Mouse (Mus musculus): ENCODE data around the gene Mcl1.
"Not testable (repeated sequence)": the region's sequence is repeated elsewhere in the genome, so short reads cannot be mapped to it uniquely, and the experiment has no call there.

Gene Mcl1

DNA sequence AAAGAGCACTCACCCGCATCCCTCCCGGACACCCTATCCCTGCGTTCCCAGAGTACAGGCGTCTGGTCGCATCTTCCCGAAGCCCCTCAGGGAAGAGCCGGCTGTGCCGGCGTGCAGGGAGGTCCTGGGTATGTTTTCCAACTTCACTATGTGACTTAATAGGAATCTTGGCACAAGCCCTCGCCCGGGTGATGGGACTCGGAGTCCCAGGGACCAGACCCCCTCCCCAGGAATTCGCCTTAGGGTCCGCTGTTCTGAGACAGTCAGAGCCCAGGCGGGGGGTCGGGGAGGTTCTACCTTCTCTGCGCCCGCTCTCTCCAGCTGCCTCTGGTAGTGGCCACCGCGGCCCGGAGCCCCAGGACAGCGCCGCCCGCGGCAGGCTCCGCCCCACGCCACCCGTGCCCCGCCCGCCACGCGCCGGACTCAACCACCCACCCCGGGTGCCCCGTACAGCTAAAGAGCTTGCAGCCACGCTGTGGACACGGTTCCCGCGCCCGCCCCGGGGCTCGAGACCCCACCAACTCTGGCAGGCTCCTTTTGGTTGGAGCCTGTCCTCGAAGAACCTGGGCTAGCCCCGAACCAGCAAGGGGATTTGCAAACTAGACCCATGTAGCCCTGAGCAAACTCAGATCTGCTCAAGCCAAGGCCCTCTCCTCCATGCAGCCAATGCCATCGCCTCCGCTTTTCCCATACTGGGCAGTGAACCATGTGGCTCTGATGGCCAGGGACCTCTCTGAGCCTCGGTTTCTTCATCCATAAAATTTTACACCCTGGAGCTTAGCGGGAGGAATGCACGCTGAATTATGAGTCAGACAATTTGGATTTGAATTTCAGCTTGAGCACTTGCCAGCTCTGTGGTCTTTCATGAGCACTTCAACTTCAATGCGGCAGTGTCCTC lies 29.2 kb downstream of the Mcl1 start, which contains the start of gene Adamtsl4:
TSS of gene Adamtsl4 (minus strand) at position 394 of the 898 bp plus-strand sequence.
- DNase-seq = peak; percentile 40

DNA sequence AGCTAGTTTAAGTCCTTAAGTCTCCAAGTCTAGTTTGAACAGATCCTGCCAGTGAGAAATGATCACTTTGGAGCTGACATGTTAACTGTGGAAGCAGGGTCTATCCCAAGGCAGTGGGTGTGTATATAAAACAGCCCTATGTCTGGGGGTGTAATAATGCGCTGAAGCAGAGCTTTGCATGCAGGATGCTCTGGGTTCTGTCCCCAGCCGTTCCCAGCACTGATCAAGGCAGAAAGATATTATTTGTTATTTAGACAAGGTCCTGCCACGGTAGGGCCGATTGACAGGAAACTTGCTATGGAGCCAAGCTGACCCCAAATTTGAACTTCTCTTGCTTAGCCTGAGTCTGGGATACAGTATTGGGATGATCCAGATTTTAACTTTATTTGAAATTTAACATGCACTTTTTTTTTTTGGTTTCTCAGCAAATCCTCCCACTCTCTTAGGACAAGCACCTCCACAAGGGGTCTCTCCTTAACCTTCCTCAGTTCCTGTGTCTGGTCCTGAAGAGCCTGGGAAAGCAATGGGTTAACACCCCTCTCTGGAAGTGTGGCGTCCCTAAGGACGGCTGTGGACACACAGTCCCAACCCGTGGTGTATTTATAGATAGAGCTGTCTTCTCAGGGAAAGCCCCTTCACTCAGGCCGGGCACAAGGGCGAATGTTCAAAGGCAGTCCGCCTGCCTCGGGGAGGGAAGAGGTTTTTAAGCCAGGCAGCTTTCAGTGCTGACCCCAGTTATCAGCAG lies 30.8 kb downstream of the Mcl1 start:
- DNase-seq = no peak

DNA sequence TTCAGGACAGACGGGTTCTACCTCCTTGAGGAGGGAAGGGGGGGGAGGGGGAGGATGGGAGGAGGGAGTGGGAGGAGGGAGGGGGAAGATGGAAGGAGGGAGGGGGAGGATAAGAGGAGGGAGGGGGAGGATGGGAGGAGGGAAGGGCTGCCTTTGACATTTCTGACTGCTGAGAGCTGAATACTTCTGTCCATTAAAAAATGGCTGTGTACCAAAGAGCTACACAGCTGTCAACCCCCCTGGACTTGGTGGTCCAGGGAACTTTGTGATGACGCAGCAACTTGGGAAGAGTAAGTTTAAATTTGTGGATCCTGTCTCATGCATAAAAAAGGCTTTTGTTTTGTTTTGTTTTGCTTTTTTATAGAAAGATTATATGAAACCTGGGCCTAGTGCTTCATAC lies 31.4 kb downstream of the Mcl1 start:
- DNase-seq = no peak

DNA sequence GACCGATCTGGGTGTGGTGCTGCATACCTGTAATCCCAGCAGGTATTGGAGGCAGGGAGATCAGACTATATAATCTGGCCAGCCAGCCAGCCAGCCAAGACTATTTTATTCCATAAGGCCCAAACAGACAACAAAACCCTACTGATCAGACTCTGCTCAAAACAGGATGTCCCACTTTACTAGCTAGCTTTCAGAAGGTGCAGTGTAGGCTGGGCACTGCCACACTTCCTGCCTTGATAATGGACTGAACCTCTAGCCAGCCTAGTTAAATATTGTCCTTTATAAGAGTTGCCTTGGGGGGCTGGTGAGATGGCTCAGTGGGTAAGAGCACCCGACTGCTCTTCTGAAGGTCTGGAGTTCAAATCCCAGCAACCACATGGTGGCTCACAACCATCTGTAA lies 32.0 kb downstream of the Mcl1 start:
- DNase-seq = not testable (repeated sequence)

DNA sequence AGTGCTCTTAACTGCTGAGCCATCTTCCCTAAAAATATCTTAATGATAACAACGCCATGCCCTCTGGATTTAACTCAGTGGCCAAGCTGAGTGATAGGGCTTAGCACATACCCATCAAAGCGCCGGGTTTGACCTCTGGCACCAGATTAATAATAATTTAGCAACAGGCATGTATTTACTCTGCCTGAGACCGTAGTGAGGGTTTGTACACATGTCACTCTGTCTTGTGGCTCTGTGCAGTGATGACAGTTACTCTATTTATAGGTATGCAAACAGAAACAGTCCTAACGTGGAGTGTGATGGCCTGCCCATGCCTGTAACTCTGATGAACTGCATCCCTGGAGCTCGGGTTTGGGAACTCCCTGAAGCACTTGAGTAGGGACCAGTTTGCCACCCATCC lies 34.1 kb downstream of the Mcl1 start:
- DNase-seq = no peak

DNA sequence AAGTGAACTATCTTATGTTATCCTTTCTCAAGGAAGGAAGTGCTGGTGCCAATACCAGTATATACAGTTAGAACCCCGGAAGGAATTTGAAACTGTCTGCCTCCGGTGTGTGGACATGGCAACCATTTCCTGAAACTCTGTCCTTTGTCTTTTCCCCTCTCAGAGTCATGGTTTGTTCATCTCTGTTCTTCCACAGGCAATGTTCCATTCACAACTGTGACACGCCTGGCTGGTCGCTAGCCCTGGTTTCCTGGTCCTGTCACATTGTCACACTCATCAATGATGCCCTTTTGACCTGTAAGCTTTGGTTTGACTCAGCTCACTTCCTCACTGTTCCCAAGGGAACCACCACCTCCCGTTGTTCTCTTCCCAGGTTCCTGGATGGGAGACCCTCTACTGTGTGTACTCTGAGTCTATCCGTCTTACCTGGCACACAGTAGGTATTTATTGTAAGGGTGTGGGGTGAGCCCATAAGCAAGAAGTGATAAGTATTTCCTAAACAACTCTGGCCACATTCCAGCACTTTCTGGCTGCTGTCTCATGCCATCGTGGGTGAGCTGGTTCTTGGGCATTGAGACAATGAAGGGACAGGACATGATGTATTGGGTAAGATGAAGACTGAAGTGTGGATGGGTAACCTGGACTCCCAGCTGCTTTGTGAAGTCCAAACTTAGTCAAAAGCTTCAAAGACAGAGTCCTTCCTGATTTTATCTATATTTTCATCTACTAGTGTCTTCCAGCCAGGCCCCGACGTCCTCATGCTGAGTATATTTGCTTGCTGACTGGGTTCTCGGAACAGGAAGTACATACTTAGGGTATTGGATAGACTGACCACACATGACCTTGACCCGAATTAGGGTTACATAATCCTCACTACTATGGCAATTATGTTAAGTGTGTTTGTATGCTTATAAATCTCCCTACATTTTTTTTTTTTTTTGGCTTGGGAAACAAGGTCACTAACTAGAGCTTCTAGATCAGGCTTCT lies 35.5 kb downstream of the Mcl1 start:
- no peak for DNase-seq

DNA sequence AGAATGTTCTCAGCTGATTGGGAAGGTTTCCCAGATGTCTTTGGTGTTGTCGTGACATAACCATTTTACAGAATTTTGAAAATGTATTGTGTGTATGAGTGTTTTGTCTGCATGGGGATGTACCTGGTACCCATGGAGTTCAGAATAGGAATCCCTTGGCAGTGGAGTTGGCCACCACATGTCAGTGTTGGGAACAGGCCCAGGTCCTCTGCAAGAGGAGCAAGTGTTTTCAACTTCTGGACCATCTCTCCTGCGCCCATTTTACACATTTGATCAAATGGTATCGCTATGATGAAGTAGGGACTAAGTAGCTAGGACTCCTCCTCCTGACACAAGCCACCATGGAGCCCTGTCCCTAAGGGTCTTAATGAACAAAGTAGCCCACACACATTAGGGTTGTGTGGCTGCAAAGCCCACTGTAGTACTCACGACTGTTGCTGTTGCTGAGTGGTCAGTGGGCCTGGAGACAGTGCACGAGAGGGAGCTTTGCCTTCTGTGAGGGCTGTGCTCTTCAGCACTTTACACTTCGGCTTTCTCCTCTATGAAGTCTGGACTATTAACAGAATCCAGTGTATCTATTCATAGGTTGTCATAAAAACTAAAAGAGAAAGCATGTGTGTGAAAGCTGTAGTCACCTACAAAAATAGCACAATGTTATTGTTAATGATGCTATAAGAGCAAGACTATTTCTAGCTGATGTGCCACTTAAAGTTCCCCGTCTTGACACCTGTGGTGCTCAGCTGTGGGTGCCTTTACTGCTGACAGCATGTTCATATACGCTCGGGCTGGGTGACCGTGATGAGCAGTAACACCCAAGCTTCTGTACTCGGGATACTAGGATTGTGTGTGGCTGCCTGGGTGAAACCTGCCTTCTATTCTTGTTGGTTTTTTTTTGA lies 36.5 kb downstream of the Mcl1 start:
- no peak for DNase-seq

DNA sequence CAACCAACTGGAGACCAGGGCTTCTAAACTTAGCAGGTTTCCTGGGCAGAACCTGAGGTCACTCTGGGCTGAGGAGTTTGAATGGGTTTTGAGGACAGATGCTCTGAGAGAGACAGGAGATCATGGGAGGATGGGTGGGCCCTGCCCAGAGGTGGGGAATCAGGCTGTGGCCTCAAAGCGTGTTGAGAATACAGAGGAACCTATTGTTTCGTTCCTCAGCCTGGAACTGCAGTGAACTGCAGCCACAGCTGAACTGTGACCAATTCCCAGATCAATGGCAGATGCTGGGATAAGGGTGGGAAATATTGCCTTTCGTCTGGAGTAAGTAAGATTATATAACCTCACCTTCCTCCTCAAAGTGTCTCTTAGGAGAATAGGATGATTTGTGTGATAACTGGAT lies 37.2 kb downstream of the Mcl1 start:
- no peak for DNase-seq

DNA sequence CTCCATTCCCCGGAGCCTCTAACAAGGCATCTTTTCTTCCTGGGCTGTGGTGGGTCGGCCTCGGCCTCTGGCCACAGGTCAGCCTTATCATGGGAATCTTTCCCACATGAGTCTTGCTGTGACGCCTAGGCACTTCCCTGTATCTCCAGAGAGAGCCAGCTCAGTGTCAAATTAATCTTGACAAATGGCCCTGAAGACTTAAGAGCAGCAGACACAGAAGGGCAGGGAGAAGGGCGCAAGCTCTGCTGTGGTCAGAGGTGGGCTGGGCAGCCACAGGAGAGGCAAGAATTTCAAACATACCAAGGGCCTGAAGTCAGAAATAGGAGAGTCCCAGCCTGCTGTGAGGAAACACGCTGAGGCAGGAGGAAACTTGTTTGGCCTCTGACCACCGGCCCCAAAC lies 37.8 kb downstream of the Mcl1 start:
- no peak for DNase-seq

DNA sequence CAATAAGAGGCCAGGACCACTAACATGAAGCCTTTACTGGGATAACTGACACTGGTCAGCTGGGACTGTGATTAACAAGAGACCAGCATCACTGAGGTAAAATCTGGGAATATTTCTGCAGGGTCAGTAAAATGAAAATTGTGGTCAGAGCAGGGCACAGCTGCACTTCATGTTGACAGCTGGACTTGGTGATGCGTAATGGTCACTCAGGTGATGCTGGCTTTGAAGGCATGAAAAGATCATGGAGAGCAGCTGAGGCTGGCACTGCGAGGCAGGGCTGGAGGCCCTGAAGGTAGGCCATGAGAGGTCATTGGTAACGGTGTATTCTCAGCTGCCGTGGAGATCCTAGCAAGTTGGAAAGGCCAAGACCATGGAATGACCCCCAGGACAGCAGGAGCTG lies 39.7 kb downstream of the Mcl1 start:
- no peak for DNase-seq

DNA sequence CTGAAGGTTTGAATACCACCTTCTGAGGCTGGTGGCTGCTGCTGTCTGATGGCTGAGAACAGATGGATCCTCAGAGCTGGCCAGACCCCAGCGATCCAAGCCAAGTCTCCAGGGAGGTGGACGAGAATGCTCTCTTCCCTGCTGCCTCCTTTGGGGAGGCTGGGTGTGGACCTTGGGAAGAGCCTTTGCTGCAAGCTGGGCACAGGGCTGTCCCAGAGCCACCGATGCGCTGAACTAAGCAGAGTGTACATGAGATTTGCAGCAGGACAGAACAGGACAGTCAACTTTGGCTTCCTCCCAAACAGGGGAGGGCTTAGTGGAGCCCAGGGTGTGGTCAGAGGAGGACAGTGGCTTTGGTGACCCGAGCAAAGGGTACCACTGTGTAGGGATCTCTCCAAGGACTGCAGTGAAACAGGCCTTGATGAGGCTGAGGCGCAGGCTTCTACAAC lies 41.7 kb downstream of the Mcl1 start:
- DNase-seq = no peak

DNA sequence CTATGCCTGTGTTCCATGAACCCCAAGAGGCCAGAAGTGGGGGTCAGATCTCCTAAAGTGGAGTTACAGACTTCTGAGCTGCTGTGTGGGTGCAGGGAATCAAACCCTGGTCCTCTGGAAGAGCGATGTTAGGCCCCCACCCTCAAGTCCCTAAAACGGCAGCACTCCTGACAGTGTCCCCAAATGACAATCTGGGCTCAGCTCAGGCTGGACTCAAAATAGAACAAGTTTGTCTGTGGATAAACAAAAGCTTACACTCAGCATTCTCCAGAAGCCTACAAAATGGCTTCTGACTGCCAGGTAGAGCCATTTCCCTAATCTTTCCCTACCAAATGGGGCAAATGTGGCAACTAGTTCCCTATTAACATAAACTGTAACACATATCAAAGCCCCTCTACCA lies 42.5 kb downstream of the Mcl1 start:
- DNase-seq = no peak

DNA sequence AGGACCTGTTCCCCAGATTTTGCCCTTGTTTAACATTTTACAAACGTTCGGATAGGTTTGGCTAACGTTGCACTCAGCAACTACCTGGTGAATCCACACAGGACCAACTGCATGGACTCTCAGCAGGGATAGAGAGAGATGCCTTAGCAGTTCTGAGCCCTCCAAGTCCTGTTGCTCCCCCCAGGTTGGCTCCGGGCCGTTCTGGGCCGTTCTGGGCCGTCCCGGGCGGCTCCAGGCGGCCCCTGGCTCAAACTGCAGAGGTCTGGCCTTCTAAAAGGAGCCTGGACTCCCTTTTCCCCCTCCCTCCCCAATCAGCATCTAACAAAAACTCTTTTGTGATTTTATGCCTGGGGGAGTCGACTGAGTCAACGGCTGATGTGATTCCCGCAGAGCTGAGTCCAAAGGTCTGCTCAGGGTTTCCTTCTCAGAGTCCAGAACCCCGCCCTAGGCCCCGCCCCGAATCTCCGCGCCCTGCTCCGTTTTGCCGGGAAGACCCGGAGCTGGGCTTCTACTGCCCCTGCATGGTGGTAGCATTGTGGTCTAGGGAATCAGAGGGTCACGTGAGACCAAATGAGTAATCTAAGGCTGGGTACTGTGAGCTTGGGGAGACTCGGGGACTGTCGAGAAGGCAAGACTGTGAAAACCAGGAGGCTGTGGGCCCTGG lies 43.4 kb downstream of the Mcl1 start:
- DNase-seq = no peak

DNA sequence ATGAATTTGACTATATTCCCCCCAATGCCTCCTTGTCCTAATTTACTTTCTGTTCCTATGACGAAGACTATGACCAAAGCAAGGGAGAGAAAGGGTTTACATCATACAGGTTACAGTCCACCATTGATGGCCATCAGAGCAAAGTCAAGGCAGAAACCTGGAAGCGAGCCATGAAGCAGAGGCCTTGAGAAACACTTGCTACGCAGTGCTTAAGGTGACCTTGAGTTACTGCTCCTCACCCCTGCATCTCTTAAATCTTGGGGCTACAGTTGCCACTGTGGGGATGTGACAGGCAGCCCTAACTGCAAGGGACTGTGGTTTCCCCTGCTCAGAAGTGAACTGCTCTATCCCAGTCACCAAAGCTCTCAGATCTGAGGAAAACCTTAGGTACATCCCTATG lies 44.7 kb downstream of the Mcl1 start:
- no peak for DNase-seq

DNA sequence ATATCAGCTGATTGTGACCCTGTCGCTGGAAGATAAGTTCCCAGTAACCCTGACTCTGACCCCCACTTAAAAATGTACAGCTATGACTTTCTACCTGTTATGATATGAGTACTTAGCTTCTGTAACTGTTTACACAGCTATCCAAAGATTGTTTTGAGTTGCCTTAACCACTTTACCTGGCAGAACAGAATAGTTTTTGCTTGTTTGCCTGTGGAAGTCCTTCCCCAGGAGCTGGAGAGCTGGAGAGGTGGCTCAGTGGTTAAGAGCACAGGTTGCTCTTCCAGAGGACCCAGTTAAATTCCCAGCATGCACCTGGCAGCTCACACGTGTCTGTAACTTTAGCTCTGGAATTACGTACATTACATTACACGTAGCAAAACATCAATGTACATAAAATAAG lies 46.0 kb downstream of the Mcl1 start:
- no peak for DNase-seq

DNA sequence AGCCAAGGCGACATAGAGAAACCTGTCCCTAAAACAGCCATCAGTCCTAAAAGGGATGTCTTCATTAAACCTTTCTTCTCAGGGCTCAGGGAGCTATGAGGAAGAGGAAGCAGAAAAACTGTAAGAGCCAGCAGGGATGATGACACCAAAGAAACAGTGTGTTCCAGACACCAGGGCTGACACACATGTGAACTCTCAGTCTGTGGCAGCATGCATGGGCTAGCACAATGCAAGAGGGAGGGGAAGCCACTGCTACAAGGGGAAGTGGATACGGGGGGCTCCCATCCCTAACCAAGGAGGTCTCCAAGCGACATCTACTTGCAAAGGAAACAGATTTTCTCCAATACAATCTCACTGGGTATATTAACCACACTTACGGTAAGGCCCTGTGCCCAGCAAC lies 47.7 kb downstream of the Mcl1 start:
- DNase-seq = no peak

DNA sequence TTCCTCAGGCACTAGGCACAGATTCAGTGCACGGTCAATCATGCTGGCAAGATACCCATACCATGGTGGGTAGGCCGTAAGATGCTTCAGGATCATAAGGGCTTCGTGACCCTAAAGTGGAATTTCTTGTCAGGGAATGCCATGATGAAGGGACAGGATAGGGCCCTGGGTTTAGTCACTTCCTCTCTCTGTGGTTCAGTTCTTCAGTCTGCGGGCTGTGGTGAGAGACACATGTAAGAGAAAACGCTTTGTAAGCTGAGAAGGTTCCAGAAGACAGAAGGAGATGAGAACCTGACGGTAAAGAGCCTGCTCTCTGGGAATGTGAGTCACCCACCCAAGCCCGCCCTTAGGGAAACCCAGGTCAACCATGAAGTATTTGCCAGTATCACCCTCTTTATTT lies 48.9 kb downstream of the Mcl1 start:
- peak; percentile 42 for DNase-seq

DNA sequence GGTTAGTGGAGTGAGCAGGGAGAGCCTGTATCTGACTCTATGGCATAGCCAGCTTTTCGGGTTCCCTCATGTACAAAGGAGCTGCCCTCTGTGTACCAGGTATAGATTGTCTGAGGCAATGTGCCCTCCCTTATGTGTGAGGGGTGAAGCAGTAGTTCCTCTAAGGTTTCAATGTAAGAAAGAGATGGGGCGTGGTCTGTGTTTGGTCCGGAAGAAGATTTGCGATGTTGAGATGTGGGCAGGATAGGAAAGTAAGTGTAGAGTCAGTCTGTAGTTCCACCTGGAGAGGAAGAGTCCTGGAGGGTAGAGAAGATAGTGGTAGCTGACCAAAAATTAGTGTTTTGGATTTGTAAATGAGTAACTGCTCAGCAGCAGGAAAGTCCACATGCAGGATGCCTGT lies 50.5 kb downstream of the Mcl1 start:
- peak; percentile 17 for DNase-seq

DNA sequence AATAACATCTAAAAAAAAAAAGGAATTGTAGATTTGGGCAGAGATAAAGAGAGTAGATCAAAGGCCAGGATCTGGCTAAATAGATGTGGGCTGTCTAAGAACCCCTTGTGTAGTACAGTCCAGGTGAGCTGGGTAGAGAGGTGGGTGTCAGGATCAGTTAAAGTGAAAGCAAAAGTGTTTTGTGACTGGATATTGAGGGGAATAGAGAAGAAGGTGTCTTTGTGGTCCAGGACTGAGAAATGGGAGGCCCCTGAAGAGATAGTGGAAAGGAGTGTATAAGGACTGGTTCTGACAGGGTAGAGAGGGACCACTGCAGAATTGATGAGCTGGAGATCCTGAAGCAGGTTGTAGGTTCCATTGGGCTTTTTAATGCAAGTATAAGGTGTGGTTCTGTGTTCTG lies 51.4 kb downstream of the Mcl1 start:
- no peak for DNase-seq
